Mouse (Mus musculus) gastrocnemius, adult 8-10 months (tissue): ENCODE results near the gene Naf1. TPM values are rescaled to one million over a fixed set of nuclear protein-coding genes. Genes with fewer than 3 reads are reported as not detected.

ENCODE experiments used
- DNase-seq, 2 experiments: peaks; one replicate each; pipeline ENCODE4 v3.0.0; 2022; ENCODE audit warnings: low spot score in 2 of 2
- total RNA-seq, 4 experiments: library from RNA; stranded (reverse); gene quantifications; 2 replicates each; pipeline ENCODE4 v1.2.4; 2022

The Naf1 gene
- 1 to 10 TPM; 3.6 to 4.8 (median 4.0) TPM for total RNA-seq

DNA sequence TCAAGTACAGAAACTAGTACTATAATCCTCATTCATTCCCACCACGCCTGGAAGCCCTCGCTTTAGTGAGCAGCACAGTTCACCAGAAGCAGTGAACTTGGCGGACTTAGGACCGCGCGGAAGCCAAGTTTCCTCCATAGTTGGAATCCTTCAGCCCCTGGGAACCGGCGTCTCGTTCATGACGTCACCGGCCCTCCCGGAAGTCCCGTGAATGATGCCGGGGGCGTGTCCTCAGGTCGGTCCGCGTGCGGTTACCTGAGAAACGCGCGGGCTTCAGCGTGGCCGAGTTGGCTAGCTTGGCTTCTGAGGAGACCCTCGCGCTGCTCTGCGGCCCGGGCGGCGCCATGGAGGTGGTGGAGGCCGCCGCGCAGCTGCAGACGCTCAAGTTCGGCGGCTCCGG, at the start of gene Naf1:
Gene Naf1 (plus strand): TSS at position 195 of the 400 bp plus-strand sequence.
- DNase-seq = peak; percentile 81 to 86

DNA sequence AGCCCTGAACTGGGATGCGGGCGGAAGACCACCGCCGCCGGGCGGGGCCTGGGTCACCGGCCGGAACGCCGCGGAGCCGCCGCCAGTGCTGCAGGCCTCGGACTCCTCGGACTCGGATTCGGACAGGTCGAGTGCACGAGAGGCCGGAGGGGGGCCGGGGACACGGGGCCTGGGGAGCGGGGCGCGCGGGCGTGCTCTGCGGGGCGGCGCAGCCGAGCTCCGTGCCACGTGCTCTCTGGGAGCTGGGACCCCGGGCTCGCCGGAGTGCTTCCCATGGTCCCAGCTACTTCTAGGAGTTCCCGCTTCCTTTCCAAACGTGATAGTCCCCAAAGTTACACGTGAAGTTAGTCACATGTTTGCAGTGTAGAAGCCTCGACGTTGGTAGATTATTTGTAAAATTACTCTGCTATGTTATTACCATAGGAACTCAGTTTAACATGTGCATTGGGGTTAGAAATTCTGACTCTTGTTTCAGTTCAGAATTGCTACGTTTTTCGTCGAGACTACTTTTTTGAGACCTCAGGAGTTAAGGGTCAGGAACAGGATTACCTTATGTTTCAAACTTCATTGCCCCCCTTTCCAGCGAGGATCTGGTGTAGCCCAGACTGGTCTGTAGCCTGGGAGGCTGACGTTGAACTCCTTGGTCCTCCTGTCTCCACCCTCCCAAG, 1.0 kb downstream of the Naf1 start:
- DNase-seq = peak in 1 of 2 experiments; percentile 3

DNA sequence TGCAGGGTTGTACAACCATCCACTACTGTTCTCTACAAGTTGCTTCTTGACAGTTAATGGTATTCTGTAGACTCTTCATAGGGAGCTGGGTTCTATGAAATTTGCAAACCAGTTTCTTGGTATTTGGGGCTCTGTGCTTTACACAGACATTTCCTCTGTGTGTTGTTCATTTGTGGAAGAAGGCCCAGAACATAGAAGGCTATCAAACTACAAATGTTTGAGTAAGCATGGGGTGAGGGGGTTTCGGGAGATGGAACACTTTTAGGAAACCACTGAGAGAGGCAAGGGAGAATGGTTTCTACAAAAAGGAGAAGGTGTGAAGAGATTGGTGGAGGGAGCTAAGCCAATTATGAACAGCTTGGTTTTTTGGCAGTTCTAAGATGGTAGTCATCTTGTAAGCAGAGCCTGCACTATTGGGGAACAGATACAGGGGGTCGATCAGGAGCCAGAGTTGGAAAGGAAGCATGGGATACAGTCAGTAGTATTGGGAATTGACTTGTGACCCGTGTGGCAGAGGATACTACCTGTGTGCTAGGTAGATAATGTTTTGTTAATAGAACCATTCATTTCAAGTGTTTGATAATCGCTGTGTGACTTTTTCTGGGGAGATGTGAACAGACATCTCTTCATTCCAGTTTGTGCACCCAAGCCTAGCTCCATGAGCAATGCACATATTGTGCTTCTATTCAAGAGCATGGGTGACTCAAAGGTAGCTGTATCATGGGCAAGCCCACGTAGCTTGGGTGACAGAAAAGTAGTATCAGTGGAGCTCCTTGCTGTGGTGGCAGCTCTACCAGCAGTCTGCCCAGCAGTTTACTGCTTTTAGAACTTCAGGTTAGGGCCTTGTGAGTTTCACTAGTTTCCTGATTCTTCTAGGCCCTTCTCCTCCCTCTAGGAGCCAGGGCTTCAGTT, 1.8 kb downstream of the Naf1 start:
- DNase-seq = no peak

DNA sequence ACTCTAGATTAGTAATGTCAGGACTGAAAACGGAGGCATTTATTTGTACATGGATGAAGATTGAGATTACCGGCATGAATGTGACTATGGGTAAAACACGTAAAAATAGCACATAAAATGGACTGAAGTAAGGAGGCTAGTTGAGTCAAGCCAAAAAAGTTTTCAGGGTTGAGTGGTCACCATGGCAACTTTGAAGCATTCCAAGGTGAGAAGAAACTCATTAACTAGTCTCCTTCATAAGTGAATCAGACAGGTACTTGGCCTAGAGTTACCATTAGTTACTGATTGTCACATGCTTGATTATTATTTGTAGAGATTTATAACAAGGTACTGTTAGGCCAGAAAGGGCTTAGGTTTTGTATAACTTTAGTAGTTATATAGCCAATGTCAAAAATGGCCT, 3.7 kb downstream of the Naf1 start:
- no peak for DNase-seq

DNA sequence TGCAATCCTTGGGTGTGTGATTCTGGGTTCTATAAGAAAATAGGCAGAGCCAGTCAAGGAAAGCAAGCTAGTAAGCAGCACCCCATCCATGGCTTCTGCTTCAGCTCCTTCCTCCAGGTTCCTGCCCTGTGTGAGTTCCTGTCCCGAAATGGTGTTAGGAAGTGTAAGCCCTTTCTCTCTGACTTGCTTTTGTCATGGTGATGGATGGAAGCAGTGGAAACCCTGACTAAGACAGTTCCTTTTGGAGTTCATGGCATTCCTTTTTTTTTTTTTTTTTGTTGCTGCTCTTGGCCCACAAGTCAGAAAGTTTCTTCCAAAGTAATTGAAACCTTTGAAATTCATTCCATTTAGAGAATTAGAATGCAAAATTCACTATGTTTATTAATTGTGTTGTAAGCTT, 5.1 kb downstream of the Naf1 start:
- DNase-seq = no peak

DNA sequence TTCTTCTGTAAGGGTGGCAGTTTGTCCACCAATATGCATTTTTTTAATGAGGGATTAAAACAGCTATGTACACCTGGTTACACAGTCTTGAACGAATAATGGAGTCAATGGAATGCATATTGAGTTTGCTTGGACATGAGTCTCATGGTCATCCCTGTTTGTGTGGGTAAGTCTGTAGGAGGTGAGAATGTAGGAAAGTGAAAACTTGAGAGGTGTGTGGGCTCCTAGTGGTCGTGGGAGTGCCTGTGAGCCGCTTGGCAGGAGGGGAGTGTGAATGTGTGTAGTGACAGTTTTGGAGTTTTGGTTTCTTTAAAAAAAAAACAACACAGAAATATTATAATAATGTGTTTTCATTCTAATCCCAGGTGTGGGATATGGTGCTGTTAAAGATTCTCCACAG, 7.7 kb downstream of the Naf1 start:
- DNase-seq = no peak

DNA sequence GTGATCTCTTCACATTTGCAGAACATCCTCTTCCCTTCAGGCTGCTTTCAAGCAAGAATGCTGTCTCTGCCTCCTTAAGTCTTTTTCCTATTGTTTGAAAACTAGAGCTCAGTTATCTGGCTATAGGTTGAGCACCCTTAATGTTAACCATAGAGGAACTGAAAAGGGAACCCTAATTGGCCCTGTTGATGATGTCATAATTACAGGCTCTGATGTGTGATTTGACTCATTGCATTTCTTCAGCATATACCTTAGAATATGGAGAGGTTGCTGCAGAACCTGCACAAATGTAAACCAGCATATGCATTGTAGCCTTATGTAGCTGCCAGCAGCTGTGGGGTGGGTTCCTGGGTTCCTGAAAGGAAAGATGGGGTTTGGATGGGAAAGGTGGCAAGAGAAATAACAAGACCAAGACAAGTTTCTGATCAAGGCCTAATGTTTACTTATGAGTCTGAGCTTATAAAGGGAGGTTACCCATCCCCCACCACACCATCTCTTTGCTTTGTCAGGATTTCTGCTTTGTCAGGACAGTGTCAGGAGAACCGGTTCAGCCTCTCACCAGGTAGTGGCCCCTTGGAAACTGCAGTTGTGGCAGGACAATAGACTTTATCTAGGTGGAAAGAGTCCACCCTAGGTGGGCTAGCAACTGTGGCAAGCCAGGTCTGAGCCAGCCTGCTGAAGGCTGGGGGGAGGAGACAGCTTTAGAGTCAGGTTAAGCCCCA, 9.4 kb downstream of the Naf1 start:
- no peak for DNase-seq

DNA sequence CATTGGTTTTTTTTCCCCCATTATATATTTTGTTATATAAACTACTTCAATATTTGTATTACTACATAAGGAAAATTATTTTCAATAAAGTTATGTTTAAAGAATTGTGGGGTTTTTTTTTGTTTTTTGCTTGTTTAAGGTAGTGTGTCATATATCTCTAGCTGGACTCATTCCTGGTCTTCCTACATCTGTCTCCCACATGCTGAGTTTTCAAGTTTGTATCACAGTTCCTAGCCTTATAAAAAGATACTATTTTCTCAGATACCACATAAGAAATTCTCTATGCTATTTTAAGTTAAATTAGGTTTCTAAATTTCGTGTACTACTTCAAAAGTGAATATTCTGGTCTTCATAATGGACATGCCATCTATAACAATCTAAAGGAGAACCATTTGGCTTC, 23.8 kb downstream of the Naf1 start:
- DNase-seq = no peak

DNA sequence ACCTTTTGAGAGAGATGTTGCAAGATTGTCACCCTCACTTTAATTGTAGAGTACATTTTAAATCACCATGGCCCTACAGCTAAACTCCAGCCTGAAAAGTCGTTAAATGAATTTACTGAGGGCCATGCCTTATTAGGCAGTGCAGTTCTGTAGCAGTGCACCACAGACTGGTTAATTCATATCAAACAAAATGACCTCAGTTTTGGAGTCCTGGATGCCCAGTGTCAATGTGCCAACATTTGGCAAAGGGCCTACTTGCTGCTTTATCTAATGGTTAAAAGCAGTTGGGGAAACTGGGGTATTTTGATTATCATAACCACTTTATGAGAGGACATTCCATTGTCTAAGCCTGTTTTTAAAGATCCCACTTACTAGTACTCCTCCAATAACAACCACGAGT, 31.9 kb downstream of the Naf1 start:
- DNase-seq = no peak

DNA sequence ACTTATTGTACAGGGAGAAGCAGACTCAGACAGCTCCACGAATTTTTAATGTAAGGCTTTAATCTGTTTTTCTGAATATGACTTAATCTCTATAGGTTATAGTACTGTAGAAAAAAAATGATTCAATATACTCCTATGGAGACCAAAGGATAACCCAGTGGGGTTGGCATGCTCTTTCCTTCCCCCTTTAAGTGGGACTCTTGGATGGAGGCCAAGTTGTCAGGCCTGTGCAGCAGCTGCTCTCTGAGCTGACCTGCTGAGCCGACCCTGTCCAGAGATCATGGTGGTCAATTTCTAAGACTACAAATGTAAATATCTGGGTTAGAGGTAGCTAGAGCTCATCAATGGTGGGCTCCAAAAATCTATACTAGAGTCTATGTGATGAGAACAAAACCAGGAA, 45.0 kb downstream of the Naf1 start:
- no peak for DNase-seq

DNA sequence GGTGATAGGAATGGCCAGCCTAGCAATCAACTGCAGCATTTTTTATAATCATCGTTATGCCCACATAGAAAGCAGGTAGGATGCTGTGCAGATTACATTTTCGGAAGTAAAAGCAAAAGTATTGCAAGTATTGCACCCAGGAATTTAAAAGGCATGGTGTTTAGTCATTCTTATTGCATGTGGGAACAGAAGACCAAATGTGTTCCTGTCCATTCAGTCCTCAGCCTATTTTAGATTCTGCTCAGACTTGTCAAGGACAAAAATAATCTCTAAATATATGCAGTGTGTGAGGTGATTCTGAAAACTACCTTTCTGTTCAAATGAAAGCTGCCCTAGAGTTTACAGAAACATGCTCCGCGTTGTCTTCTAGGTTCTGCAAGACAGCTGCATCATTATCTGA, 45.5 kb downstream of the Naf1 start:
- DNase-seq = no peak

DNA sequence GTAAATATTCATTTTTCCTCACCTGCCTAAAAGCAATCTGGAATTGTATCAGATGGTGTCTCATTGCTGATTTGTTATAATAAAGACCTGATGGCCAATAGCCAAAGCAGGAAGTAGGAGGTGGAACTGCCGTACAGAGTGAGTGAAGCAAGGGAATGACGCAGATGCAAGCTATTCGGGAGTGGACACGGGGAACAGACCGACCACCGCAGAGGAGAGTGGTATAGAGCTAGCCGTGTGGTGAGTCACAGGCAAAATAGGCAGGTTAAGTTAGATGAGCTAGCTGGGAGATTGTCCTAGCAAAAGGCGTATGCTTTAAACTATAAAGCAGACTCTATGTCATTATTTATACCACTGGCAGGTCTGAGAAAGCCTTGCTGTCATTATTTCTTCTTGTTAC, 46.1 kb downstream of the Naf1 start:
- DNase-seq = no peak

DNA sequence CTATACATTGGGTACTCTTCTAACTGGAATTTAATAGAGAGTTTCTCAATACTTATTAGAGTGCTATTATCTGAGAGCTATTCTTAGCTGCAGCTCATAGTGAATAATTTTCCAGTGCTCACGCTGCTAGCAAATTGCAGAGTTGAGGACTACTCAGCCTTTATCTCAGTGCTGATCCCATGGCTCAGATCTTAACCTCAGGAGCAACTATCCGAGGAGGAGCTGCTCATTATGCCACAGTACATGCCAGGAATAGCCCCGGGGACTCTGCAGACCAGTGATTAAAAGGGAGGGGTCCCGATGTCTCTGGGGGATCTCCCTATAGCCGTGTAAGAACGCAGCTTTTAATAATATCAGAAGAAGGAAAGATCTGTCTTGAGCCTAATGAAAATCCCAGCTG, 50.7 kb downstream of the Naf1 start:
- DNase-seq = no peak

DNA sequence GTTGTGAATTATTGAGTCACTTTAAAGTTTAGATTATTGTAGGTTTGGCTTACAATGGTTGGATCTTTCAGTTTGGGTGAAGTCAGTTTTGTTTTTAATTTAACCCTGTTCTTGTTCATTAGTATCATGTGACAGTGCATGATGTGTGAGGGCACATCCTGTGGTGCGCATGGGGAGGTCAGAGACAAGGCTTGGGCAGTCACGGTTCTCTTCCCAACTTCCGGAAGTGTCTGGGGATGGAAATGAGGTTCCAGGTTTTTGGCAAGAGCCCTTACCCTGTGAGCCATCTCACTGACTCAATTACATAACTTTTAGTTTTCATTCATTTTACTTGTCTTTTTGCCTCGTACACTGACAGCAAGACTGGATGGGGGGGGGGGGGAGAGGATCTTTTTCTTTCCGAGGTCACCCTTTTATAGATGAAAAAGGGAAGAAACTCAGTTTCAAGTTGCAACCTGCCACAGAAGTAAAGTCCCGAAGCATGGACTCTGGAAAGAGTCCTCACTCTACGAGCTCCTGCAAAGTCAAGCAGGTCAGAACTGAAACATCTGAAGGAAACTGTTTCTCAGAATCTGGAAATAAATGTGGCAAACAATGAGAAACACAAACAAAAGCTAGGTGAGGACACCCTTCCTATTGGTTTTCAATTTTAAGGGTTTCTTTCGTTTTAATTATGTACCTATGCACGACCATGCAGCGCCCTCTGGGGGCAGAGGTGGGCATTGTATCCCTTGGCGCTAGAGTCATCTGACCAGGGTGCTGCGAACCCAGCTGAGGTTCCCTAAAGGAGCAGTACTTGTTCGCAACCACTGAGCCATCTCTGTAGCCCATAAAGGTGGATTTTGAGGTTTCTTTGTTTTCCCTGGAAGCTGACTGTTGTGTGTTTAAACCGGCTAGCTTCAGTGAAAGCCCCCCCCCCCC, 53.9 kb downstream of the Naf1 start:
- DNase-seq = peak; percentile 12 to 21

DNA sequence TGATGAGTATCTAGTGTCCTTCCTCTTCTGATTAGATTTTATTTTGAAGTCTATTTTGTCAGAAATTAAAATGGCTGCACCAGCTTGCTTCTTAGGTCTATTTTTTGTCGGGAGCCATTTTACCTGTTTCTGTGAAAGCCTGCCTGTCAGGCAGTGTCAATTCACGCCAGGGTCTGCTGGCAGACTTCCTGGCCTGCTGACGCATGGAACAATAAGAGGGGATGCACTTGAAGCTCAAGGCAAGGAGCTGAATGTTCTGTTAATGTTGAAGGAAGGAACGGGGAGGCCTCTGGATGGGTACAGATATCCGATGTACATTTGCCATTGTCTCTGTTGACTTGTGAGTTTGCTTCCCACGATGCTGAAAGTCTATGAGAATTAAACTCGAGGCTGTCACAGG, 56.0 kb downstream of the Naf1 start:
- no peak for DNase-seq

DNA sequence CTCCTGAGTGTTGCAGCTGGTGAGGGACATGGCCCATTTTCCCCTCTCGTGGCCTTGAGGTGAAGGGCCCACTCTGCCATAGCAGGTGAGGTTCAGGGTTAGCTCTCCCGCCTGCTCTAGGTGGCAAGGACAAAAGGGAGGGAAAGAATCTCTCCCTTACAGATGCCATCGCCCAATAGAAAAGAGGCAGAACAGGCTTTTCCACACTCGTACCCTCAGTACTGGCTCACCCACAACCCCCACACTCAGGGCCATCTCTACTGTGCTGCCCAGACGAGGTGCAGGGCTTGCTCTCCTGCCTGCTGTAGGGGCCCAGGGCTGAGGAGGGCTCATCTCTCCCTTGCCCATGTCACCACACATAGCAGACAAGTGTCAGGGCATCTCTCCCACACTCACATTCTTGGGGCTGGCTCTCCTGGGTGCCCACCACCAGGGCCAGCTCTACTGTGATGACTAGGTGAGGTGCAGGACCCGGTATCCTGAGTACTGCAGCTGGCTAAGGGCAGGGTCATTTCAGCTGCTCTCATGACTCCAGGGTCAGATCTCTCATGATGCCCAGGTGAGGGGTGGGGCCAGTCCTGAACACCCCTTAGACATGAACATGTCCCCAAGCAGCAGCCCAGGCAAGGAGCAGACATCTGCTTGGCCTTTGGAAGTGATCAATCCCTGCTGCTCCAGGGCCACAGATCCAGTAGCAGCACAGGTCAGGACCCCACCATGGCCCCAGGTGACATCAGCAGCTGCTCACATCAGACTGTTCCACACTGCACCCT, 57.9 kb downstream of the Naf1 start:
- no peak for DNase-seq

DNA sequence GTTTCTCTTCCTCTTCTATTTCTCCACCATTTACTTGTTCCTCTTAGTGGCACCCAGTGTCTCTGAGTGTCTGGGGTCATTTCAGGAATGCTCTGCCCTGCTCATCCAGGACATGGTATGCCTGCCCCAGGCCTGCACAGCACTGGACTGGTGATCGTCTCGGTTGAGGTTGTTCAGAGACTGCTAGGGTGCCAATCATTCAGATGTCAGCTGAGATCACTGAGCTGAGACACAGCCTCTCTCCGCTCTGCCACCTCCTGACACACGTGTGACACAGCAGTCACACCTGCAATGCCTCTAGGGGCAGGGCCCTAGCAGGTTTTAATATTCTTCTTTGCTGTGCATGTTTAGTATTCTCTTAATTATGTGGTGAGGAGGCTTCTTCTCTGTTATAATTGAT, 58.5 kb downstream of the Naf1 start:
- no peak for DNase-seq

DNA sequence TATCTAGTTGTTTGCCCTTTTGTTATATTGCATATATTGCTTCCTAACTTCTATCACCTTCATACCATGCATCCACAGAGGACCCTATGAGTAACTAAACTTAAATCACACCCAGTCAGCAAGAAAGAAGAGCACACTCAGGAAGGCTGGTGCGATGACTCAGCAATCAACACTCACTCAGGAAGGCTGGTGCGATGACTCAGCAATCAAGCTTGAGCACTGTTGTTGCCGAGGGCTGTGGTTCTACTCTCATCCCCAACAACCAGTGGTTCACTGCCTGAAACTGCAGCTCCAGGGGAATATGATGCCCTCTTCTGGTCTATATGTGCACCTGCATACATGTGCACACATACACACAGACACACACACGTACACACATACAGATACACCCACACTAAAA, 73.7 kb downstream of the Naf1 start:
- no peak for DNase-seq

DNA sequence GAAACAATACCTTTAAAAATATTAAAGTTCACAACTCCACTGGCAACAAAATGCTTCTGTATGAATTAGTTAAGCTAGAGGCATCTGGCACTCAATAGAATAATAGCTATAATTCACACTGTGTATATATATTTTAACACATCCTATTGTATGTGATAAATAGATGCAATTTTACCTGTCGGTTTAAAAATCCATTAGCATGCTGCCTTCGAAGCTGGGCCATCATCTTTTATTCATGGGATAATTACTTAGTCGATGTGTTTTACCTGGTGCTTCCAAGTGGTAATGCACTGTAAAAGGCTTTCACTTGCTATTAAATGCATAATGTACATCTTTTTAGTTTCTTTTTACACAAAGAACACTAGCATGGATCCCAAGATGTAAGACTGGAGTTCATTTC, 76.2 kb downstream of the Naf1 start:
- DNase-seq = no peak
